Mouse (Mus musculus) heart, embryonic 16.5 days (tissue): ENCODE measurements at regions not wholly inside any gene's neighbourhood (a gene's known extent, or its start where the extent isn't known, plus 50 kb on each side); places are given as distances from the start of the nearest gene placed in this dataset.

Source experiments
- ATAC-seq: fragments of 200-750 bp; cut with Nextera tagmentation; replicated peaks from 2 replicates; pipeline ENCODE4 v1.8.0; 2017; ENCODE audit warnings: moderate number of reproducible peaks; ENCODE audit not compliant: insufficient read depth, low FRiP score; ENCODE audit errors: extremely low read depth
- H3K27ac ChIP-seq: fragments of 300-500 bp; sonication (generic); 2 replicates; pipeline ENCODE4 v1.5.1; 2014; ENCODE audit warnings: mild to moderate bottlenecking, low read length, control low read depth, moderate library complexity
- H3K27me3 ChIP-seq: fragments of 300-500 bp; sonication (generic); 2 replicates; pipeline ENCODE4 v1.6.1; 2014; ENCODE audit warnings: low read length, mixed read lengths; ENCODE audit not compliant: control insufficient read depth, insufficient read depth
- H3K36me3 ChIP-seq: fragments of 300-500 bp; sonication (generic); 2 replicates; pipeline ENCODE4 v1.6.1; 2014; ENCODE audit not compliant: control insufficient read depth, insufficient read depth
- H3K4me1 ChIP-seq: fragments of 300-500 bp; sonication (generic); 2 replicates; pipeline ENCODE4 v1.6.1; 2014; ENCODE audit warnings: low read length, mixed read lengths; ENCODE audit not compliant: control insufficient read depth, insufficient read depth
- H3K4me2 ChIP-seq: fragments of 300-500 bp; sonication (generic); 2 replicates; pipeline ENCODE4 v1.6.1; 2014; ENCODE audit warnings: low read depth, mild to moderate bottlenecking, control low read depth, low read length
- H3K4me3 ChIP-seq: fragments of 300-500 bp; sonication (generic); 2 replicates; pipeline ENCODE4 v1.5.1; 2014; ENCODE audit warnings: mild to moderate bottlenecking, control low read depth, low read length
- H3K9ac ChIP-seq: fragments of 300-500 bp; sonication (generic); 2 replicates; pipeline ENCODE4 v1.6.1; 2014; ENCODE audit warnings: low read length, control low read depth
- H3K9me3 ChIP-seq: fragments of 300-500 bp; sonication (generic); replicated peaks from 2 replicates; pipeline ENCODE4 v1.6.1; 2016; ENCODE audit warnings: low read length; ENCODE audit not compliant: control insufficient read depth
- WGBS: fragments of 180-500 bp; shearing (Covaris S2); extraction: QIAGEN DNeasy Blood & Tissue Kit; methylation state at CpG from one replicate; pipeline ENCODE4 v1.1.7; 2014; 5-methylcytosine and 5-hydroxymethylcytosine counted together

DNA sequence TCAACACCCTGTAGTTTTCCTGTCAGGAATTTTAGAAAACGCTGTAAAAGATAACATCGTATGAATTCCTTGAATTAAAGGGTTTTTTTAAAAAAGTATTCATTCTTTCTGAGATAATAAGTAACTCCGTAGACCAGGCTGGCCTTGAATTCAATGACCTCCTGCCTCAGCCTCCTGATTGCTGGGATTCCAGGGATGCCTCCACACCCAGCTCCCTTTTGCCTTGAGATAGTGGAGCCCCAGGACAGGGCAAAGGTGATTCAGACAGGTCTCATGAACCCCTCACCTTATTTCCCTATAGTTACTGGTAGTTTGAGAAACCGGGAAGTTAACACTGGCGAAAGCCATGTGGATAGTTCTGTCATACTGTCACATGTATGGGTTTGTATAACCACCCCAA lies 128.8 kb upstream of the Usp9x start:
- H3K4me2 ChIP-seq: no peak overlapping the region
- no peak for ATAC-seq
- no peak overlapping the region for H3K9ac ChIP-seq
- H3K4me3 ChIP-seq: no peak overlapping the region
- no peaks in the 10 kb centered on the region for H3K4me1 ChIP-seq
- no peaks in the 10 kb centered on the region for H3K36me3 ChIP-seq
- 76% methylated on average over 5 of the region's 5 CpGs for WGBS
- H3K27me3 ChIP-seq: no peaks in the 10 kb centered on the region; the same call in 1 of the 2 replicates
- no peak overlapping the region for H3K27ac ChIP-seq
- no peaks in the 10 kb centered on the region for H3K9me3 ChIP-seq

DNA sequence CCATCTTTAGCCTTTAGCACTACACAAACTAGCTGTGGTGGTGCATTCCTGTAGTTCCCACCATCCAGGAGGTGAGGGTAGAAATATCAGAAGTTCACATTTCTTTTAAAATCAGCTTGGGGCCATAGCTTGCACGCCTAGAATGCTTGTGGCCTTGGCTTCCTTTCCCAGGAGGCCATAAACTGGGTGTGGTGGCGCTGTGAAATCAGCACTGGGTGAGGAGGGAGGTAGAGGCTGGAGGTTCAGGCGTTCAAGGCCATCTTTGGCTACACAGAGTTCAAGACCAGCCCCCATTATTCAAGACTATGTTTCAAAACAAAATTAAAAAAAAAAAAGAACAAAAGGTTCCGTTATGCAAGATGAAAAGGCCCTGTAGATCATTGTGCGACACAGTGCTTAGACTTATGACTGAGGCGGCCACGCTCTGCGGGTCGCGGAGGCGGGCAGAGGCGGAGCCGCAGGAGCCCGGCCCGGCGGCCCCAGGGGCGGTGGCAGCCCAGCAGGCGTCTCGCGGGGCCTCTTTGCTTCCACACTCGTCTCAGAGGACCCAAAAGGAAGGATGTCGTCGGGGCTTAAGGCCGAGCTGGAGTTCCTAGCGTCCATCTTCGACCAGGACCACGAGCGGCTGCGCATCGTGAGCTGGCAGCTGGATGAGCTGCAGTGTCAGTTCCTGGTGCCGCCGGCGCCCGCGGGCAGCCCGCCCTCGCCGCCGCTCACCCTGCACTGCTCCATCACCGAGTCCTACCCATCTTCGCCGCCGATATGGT lies 134.7 kb upstream of the Usp9x start:
- no peaks in the 10 kb centered on the region for H3K9me3 ChIP-seq
- WGBS: 10% methylated on average over 42 of the region's 43 CpGs
- peak; percentile 65; the same call in 1 of the 2 replicates for ATAC-seq
- H3K36me3 ChIP-seq: no peaks in the 10 kb centered on the region
- no peak overlapping the region for H3K27ac ChIP-seq
- H3K4me1 ChIP-seq: no peaks in the 10 kb centered on the region
- peak overlapping the region; percentile 76 for H3K9ac ChIP-seq
- peak overlapping the region; percentile 61 for H3K4me3 ChIP-seq
- no peaks in the 10 kb centered on the region; the same call in 1 of the 2 replicates for H3K27me3 ChIP-seq
- H3K4me2 ChIP-seq: peak overlapping the region; percentile 74

DNA sequence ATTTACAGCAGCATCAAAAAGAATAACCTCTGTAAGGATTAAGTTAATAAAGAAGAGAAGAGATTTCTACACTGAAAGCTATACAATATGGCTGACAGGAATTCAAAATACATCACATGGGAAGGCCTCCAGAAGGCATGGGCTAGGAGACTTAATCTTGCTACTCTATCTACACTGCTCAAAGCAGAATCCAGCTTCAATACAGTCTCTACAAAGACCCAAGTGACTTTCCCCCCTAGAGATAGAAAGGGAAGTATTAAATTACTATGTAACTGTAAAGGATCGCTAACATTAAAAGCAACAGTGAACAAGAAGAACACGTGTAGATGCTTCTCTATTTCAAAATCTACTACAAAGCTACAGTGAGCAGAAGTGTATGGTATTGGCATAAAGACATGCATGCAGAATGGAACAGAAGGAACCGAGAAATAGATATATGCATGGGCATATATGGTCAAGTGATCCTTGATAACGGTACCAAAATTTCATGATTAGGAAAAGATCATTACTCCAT lies 137.9 kb upstream of the Usp9x start:
- no peaks in the 10 kb centered on the region for H3K36me3 ChIP-seq
- no peak for ATAC-seq
- H3K4me1 ChIP-seq: no peaks in the 10 kb centered on the region
- no peak overlapping the region for H3K4me2 ChIP-seq
- no peaks in the 10 kb centered on the region for H3K9me3 ChIP-seq
- H3K27me3 ChIP-seq: no peaks in the 10 kb centered on the region; the same call in 1 of the 2 replicates
- no peak overlapping the region for H3K27ac ChIP-seq
- H3K4me3 ChIP-seq: no peak overlapping the region
- WGBS: 84% methylated on average over 4 of the region's 4 CpGs
- no peak overlapping the region for H3K9ac ChIP-seq

DNA sequence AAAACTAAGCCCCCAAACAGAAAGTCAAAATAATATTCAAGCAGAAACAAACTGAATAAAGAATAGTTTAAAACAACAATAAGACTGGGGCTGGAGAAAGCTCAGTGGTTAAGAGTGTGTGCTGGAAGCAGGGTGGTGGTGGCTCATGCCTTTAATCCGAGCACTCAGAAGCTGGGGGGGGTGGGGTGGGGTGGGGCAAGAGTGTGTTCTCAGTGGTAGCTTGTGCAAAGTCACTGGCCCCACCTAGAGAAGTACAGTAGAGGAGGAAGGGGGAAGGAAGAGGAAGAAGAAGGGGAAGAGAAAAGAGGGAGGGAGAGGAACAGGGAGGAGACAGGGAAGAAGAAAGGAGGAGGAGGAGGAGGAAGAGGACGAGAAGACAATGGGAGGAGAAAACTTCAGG lies 141.1 kb upstream of the Usp9x start:
- Histone ChIP-seq H3K27me3 (no peaks in the 10 kb centered on the region; the same call in 1 of the 2 replicates), H3K4me2 (no peak overlapping the region), H3K36me3 (no peaks in the 10 kb centered on the region), H3K4me1 (peaks cover 5% of the 10 kb centered on the region; the same call in 1 of the 2 replicates), H3K9ac (no peak overlapping the region), H3K27ac (no peak overlapping the region), H3K4me3 (no peak overlapping the region), H3K9me3 (no peaks in the 10 kb centered on the region)
- 48% methylated on average over 2 of the region's 2 CpGs for WGBS
- ATAC-seq: no peak

- Histone ChIP-seq H3K9me3 (no peaks in the 10 kb centered on the region), H3K9ac (no peak overlapping the region), H3K4me3 (no peak overlapping the region), H3K4me2 (no peak overlapping the region), H3K27ac (peak overlapping the region; percentile 54), H3K27me3 (no peaks in the 10 kb centered on the region; the same call in 1 of the 2 replicates), H3K4me1 (peaks cover 5% of the 10 kb centered on the region; the same call in 1 of the 2 replicates), H3K36me3 (no peaks in the 10 kb centered on the region)
- peak; percentile 82 for ATAC-seq
- WGBS: 37% methylated on average over 11 of the region's 11 CpGs
These were observed 143.3 kb upstream of the Usp9x start for GRCm38 (mm10) chrX:12927797-12928589.

DNA sequence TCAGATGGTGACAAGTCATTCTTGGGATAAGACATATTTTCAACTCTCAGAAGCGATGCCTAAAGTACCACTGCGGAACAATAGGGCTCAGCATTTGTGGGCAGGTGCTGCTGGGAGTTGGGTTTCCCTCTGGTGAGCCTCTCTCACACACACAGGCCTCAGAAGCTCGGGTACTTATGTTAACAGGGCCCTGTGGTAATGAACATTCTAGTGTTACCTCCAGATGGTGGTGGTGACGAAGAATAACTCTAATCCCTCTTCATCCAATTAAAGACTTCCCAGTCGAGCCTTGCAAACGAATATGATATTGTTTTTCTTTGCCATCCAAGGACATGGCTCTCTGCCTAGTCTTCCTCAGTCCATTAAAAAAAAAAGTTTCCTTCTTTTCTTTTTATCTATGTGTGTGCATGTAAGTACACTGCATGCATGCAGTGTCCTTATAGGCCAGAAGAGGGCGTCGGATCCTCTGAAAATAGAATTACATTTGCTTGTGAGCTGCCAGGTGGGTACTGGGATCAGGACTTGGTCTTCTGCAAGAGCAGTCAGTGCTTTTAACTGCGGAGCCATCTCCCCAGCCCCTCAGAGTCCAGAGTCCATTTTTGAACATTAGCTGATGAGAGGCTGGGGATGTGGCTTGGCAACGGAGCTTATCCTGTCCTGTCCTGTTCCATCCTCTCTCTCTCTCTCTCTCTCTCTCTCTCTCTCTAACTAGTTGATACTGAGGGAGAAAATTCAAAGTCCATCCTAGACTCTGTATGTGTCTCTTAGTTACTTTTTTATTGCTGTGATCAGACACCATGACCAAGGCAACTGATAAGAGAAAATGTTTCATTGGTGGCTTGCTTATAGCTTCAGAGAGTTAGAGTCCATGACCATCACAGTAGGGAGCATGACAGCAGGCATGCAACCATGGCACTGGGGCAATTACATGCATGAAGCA lies 146.3 kb upstream of the Usp9x start:
- ATAC-seq: no peak
- Histone ChIP-seq H3K4me1 (peaks cover 5% of the 10 kb centered on the region; the same call in 1 of the 2 replicates), H3K4me3 (no peak overlapping the region), H3K4me2 (no peak overlapping the region), H3K27ac (no peak overlapping the region), H3K9ac (no peak overlapping the region), H3K36me3 (no peaks in the 10 kb centered on the region), H3K9me3 (no peaks in the 10 kb centered on the region), H3K27me3 (no peaks in the 10 kb centered on the region; the same call in 1 of the 2 replicates)
- WGBS: 73% methylated on average over 10 of the region's 10 CpGs

DNA sequence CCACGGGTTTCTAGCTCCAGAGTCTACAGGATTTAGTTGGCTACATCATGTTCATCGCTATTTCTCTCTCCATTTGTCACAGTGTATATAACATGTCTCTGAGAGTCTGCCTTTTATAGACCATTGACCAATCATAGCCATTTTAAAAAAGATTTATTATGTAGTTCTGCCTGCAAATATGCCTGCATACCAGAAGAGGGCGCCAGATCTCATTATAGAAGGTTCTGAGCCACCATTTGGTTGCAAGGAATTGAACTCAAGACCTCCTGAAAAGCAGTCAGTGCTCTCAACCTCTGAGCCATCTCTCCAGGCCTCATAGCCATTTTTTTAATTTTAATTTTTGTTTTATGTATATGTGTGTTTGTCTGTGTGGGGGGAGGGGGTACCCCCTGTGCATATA lies 151.7 kb upstream of the Usp9x start:
- 25% methylated on average over 3 of the region's 3 CpGs for WGBS
- no peak for ATAC-seq
- 0 out of 2 replicates have a peak, but pooled peaks cover 2% of the 10 kb centered on the region for H3K9me3 ChIP-seq

DNA sequence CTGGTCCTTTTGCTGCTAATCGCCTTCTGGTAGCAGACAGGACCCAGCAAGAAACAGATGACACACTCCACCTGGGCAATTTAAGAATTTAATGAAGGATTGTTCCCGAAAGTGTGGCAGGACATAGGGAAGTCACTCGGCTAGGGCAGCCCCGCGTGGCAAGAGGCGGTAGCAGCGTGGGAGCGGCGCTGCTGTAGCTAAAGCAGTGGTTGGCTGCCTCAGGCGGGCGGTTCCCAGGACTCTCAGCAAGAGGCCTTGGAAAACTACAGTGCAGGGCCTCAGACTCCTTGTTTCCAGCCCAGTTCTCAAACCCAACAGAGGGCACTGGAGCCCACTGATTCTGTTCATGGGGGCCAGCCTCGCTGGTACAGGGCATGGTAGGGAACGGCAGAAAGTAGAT lies 154.2 kb upstream of the Usp9x start:
- WGBS: 29% methylated on average over 13 of the region's 13 CpGs
- Histone ChIP-seq H3K4me1 (no peaks in the 10 kb centered on the region), H3K36me3 (no peaks in the 10 kb centered on the region), H3K9me3 (0 out of 2 replicates have a peak, but pooled peaks cover 2% of the 10 kb centered on the region), H3K4me2 (peak overlapping the region; percentile 60), H3K9ac (peak overlapping the region; percentile 50), H3K27ac (peak overlapping the region; percentile 55), H3K4me3 (peak overlapping the region; percentile 34), H3K27me3 (no peaks in the 10 kb centered on the region)
- peak; percentile 65 for ATAC-seq

More for the DNA sequence above, 151.7 kb upstream of the Usp9x start:
- no peak overlapping the region for H3K4me2 ChIP-seq
- no peak overlapping the region for H3K9ac ChIP-seq
- no peaks in the 10 kb centered on the region for H3K36me3 ChIP-seq
- H3K4me3 ChIP-seq: no peak overlapping the region
- H3K27me3 ChIP-seq: no peaks in the 10 kb centered on the region
- H3K27ac ChIP-seq: no peak overlapping the region
- no peaks in the 10 kb centered on the region for H3K4me1 ChIP-seq
